Mouse (Mus musculus): ENCODE data around the gene Metap2.
A peak's percentile ranks its signal among the peaks of the same experiment; 100 is the strongest.
"Not testable (repeated sequence)": the region's sequence is repeated elsewhere in the genome, so short reads cannot be mapped to it uniquely, and the experiment has no call there.

Gene Metap2

DNA sequence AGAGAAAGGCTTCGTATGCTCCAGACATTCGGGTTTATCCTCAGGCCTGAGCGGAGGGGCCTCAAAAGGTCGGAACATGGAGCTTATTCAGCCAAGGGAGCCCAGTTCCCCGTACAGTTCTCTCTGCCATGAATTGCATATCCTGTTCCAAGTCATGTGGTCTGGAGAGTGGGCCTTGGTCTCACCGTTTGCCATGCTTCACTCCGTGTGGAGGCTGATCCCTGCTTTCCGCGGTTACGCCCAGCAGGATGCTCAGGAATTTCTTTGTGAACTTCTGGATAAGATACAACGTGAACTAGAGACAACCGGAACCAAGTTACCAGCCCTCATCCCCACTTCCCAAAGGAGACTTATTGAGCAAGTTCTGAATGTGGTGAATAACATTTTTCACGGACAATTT, 50.2 kb downstream of the Metap2 start:
- no peak for DNase-seq (ENCODE audit: low read depth)

DNA sequence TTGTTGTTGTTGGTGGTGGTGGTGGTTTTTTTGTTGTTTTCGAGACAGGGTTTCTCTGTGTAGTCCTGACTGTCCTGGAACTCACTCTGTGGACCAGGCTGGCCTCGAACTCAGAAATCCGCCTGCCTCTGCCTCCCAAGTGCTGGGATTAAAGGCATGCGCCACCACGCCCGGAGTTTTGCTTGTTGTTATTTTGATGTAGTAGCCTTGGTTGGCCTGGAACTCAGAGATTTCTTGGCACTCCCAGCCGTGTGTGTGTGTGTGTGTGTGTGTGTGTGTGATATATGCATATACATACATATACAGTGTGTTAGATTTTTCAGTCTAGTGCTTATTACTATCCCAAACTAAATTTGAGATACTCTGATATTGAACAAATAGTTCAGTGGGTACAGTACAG, 61.8 kb downstream of the Metap2 start:
- DNase-seq (ENCODE audit: low read depth), result not testable (repeated sequence)

DNA sequence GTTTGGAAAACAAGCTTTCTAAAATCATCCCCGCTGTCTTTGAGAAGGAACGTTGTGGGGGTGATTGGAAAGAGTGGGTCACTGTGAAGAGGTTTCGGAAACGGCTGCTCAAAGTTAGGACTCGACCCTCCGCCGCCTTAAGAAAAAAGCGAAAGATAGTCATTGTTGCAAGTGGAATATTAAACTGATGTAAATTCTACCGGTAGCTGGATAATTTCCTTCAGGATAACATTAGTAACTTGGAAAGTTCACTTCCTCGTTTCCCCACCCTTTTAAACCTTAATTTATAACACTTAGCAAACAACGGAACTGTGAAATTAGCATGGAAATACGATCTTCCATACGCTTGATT, 62.5 kb downstream of the Metap2 start:
- DNase-seq (ENCODE audit: low read depth), result no peak

DNA sequence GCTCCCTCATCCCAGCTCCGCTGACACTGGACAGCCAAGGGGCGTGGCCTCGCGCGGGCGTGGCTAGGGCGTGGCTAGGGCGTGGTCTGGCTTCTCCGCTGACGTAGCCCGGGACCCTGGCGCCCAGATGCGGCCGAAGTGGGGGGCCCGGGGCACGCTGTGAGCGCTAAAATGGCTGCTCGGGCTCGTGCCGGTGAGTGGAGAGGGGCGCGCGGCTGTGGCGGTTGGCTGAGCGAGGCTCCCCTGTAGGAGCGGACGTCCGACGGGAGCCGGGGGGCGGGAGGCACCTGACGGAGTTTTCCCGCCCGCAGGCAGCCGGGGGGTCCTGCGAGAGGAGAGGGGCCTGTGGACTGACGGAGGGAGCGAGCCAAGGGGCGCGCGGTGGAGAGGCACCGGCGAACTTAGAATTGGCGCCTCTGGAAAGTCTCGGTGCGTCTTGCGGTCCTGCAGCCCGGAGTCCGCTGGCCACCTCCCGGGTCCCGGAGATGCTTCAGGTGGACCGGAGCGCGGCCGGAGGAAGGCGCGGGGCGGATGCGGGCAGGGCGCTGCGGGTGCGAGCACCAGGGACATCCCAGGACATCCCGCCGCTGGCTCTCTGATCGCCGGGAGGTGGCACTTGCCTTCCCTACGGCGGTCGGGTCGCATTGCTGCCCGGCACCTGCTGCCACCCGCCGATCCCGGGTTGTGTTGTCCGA, 63.0 kb downstream of the Metap2 start:
- peak; percentile 65 for DNase-seq (ENCODE audit: low read depth)

DNA sequence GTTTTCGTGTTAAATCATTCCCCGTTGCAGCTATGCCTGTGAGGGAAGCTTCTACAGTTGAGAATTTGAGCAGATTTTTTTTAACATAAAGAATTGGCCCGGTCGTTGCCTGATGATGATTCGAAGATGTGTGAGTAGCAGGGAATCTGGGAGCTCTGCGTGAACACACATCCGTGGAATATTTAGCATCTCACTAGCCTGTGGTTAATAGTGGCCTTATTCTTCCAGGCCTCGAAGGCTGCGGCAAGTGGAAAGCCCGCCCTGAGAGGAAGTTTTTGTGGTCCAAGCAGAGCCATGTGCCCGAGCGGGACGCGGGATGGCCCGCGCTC, 63.6 kb downstream of the Metap2 start:
- DNase-seq (ENCODE audit: low read depth), result no peak

DNA sequence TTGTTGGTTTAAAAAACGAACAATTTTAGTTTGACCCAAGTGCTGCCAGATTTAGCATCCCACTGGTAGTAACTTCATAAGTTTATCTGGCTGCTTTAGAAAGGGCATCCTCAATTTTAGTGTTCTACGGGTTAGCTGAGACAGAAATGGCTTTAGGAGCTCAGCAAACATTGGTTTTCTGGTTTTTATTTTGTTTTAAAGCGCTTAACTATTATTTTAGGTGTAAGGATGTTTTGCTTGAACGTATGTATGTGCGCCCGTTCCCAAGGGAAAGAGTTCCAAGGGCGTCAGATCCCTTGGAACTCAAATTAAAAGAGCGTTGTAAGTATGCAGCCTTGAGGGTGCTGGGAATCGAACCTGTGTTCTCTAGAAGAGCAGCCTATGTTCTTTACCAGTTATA, 64.1 kb downstream of the Metap2 start:
- no peak for DNase-seq (ENCODE audit: low read depth)

DNA sequence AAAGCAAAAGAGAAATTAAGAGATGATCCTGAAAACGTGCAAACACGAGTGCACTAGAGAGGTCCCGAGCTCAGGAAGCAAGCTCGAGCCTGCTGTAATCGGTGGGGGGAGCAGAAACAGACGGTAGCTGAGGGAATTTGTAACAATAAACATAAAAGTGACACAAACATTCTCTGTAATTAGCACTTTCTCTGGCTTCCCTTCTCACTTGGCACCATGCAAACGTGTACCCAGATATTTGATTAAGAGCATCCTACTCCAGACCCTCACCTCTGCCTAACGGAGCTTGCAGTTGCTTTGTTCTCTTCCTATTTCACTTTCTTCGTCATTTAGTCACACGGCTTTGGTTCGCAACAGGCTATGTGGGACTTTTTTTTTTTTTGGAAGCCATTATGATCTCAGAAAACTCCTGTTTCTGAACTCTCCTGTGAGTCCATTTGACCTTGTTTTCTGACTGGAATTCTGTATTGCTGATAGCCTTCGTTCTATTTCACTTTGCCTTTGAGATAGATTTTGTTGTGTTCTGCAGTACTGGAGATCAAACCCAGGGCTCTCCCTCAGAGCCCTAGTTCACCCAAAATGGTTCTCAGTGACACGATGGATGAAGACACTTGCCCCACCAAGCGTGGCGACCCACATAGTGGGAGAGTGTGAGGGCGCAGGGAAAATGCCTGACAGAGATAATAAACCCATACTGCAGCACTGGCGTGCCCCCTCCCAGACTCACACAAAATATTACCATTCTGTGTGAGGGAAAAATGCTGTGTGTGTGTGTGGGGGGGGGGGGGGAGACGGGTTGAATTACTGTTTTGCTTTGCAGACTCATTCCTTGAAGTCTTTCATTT, 64.9 kb downstream of the Metap2 start:
- no peak for DNase-seq (ENCODE audit: low read depth)

DNA sequence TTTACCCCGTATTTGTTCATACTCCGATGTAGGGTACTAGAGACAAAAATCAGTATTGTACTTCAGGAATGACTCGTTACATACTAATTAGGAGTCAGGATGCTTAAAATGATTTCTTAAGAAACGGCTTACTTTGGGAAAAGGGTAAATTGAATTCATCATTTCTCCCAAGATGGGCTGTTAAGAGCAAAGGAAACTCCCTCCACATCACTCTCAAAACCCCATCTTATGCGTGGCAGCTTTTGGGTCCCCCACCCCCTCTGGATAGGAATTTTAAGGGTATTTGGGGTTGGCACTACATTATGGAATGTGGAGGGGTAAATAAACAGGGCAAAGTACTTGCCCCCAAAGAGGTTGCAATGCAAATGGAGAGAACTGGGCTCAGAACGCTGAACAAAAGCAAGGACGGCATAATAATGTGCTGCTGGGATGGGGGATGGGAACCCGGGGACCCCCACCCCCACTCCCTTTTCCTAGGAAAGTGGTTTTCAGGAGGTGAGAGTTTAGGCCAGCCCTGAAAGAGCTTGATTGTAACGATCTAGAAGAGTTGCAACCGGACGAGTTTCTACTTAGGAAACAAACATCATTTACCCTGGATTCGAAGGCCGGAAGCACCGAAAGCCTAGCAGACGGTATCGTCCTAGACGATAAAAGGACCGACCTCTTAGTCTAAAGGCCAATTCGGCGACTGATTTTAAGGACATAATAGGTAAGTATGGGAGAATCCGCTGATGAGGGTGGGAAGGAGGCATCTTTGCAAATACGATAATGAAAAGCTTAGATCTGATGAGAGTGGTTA, 65.8 kb downstream of the Metap2 start, which contains the start of gene Usp44:
Gene Usp44, plus strand, starts transcription at position 625 of the 799 bp plus-strand sequence.
- no peak for DNase-seq (ENCODE audit: low read depth)

DNA sequence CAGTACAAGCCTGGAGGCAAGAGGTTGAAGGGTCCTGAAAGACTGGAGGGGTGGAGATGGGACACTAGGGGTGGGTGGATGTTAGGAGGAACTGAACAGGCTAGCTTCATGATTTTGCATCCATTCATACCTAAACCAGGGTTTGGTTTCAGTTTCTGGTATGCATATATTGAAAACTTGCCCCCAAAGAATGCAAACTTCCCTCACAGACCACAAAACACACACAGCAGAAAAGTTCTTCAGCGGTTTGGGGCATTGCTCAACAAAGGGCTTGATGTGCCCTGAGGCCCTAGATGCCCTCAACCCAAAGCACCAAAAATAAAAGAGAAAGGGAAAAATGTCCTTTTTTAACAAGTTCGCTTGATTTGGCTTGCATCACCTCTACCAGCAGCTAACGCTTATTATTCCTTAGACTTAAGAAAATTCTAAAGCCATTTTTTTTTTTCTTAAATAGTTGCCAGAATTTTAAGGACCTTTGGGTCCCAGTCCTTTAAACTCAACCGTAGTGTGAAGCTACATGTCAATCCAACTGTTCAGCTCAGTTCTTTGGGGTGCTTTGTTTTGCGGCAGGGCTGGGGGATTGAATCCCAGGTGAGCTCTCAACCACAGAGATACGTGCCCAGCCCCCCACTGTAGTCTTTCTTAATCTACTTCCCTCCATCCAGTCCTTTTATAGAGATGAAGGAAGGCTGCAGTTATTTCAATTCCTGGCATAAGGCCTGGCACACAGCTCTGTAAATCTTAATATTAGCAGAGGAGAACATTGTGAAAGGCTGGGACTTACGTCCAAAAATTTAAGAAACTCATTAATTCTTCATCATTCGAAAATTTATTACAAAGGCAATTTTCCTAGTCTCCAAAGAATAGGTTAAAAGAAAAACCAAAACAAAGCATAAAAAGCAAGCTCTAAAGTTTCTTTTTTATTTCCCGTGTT, 66.7 kb downstream of the Metap2 start:
- peak; percentile 54 for DNase-seq (ENCODE audit: low read depth)

DNA sequence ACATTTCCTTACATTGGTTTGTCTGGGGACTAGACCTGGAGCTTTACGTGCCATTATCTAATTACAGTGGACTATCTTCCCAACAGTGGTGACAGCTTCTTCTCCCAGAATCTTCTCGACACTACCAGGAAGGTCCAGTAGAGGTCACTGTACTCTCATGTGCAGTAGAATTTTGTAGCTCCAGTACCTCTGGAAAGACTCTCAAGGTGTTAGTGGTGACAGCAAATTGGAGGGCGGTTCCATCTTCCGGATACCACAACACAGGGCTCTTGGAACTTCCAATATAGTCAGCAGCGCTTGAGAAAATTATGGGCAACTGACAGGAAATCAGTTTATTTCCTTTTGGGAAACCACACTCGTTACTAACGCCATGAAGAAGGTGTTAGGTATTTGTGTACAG, 78.2 kb downstream of the Metap2 start:
- peak; percentile 73 for DNase-seq (ENCODE audit: low read depth)

DNA sequence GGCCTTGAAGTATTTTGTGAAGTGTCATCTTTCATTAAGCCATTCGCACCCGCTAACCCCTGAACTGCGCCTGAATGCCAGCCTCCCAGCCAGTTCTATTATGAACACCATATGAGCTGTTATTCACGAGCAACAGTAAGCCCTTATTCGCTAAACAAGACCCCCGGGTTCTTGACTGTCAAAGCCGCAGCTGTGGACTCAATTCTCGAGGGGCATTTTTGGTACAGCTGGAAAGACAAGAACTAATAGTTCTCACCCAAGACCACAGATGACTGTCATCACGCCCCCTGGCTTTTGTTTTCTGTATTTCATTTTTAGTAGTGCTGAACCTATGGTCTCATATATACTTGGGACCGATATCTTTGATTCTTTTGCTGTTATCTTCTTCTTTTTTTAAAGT, 83.1 kb downstream of the Metap2 start:
- no peak for DNase-seq (ENCODE audit: low read depth)

DNA sequence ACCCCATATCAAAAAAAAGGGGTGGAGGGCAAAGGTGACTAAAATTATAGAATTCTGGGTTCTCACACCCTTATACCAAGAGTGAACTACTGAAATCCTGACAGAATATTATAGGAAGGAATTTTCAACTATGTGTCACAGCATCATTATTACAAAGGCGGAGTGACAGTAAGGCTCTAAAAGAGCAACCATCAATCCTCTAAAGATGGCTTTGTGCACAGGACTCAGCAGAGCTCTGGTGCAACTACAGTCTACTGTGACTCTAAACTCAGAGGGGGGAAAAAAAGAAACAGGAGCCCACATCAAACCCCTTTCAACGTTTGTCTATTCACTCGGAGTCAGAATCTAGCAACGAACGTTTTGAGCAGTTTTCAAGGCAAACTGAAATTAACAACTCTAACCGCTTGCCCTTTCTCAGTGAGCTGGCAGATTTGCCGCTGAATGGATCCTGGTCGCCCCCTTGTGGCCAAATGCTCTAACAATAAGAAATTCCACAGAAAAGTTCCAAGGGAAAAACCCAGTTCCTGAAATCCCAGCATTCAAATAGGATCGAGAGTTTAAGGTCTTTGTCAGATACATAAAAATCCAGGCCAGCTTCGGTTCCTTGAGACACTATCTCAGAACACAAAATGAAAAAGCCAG, 84.0 kb downstream of the Metap2 start:
- DNase-seq (ENCODE audit: low read depth), result peak; percentile 68

DNA sequence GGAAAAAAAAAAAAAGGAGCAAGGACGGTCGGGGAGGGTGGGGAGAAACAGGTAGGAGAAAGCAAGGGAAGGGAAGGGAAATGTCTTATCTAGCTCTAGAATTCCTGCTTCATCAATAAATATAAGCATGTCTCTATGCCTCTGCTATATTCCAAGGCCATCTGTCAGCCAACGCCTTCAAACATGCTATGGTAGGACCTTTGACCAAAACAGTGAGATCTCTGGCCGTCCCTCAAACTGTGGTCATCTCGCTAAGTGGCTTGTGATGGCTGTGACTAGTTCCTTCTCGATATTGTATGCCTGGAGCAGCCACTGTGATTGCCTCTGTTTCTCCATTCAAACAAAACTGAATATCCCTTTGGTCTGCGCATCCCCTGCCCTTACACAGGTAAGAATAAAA, 84.8 kb downstream of the Metap2 start:
- no peak for DNase-seq (ENCODE audit: low read depth)

DNA sequence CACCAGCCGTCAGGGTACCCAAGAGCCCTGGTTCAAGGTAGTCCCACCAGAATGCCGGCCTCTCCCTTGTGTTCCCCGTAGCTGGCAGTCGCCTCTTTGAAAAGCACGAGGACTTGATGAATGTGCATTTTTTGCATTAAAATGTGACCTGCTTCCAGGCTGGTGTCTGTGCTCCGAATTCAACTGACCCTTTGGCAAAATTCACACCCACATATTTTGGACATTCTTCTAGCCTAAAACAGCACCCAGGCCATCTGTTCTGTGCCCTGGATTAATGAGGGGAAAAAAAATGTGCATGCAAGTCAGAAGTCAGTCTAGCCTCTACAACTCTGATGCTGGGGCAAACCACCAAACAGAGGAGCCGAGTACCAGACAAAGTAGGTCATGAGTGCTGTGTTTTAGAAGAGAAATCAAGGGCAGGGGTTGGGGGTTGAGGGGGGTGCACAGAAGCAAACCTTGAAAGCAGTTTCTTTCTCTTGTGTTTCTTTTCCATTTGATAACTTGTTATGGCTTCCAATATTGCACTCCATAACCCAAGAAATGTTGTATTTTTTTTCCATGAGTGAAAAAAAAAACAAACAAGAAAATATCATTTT, 86.2 kb downstream of the Metap2 start:
- no peak for DNase-seq (ENCODE audit: low read depth)

DNA sequence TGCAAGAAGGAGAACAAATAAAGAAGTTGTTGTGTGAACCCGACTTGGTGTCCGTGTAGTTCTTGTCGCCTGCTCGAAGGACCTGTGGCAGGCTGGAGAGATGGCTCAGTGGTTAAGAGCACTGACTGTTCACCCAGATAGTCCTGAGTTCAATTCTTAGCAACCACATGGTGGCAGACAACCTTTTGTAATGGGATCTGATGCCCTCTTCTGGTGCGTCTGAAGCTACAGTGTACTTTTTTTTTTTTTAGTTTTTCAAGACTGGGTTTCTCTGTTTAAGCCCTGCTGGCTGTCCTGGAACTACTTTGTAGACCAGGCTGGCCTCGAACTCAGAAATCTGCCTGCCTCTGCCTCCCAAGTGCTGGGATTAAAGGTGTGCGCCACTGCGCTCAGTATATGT, 87.5 kb downstream of the Metap2 start:
- not testable (repeated sequence) for DNase-seq (ENCODE audit: low read depth)

Measured in induced T-regulatory cell, adult 2 months (primary cell).